Mouse (Mus musculus) embryonic fibroblast, embryonic 13.5 days (primary cell): ENCODE data around the gene Wwox. TPM values are rescaled to one million over a fixed set of nuclear protein-coding genes. Genes with fewer than 3 reads are reported as not detected.
"Not testable (repeated sequence)": the region's sequence is repeated elsewhere in the genome, so short reads cannot be mapped to it uniquely, and the experiment has no call there.

Source experiments
- H3K27ac ChIP-seq: 2 replicates; pipeline ENCODE4 v1.5.1; 2012; ENCODE audit warnings: low read length, control low read depth, inconsistent platforms; ENCODE audit not compliant: insufficient read depth
- H3K4me1 ChIP-seq: 2 replicates; pipeline ENCODE4 v1.6.1; 2011; ENCODE audit warnings: low read length; ENCODE audit not compliant: control insufficient read depth, insufficient read depth
- H3K4me3 ChIP-seq: 2 replicates; pipeline ENCODE4 v1.5.1; 2011; ENCODE audit warnings: mild to moderate bottlenecking, control low read depth, low read length; ENCODE audit not compliant: insufficient read depth
- CTCF ChIP-seq: IDR thresholded peaks from 2 replicates; pipeline ENCODE4 v1.5.1; 2011; ENCODE audit warnings: mild to moderate bottlenecking, control low read depth, low read length, moderate library complexity, borderline replicate concordance; ENCODE audit not compliant: insufficient read depth
- POLR2A ChIP-seq: IDR thresholded peaks from 2 replicates; pipeline ENCODE4 v1.6.1; 2011; ENCODE audit warnings: low read depth, mild to moderate bottlenecking, control low read depth, low read length, moderate library complexity
- polyA plus RNA-seq: library from polyadenylated mRNA; stranded (reverse); fragments of >200 nt; gene quantifications from 2 replicates; pipeline ENCODE4 v1.2.4, GENCODE M21; 2011; ENCODE audit warnings: low read depth; ENCODE audit not compliant: missing spikeins, insufficient read length

The Wwox gene
- polyA plus RNA-seq, 1 experiment, result 8.7 TPM

DNA sequence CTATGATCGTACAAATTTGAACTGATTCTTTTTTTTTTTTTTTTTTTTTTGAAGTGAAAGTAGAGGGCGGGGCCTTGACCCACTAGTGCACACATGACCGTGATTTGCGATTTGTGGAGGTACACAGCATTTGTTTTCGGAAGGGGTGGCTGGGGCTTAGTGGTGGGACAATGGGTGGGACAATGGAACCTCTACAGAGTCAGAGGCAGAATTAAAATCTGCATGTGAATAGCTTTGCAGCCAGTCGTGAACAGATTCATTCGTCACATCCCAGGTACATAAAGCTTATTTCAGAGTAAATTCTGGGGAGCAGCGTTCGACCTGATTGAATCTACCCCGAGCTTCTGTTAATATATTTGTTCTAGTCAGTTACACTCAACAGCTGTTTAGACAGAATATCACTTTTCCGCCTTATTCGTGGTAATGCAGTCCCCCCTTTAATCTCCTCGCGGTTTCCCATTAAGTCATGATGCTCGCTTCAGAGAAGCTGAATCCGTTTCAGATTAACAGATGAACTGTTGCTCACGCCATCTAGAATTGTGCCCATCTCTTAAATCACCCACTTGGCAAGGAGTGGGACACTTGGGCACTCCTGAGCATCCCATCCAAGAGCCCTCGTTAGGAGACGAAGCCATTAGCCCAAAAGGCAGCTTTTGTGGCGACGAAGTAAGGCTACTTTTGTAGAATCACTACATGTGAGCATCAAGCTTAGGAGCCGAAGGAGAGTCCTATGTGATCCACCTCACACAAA is 368.4 kb downstream of the Wwox start:
- Histone ChIP-seq H3K27ac (no peak overlapping the region), H3K4me3 (no peak overlapping the region), H3K4me1 (no peaks in the 10 kb centered on the region)
- TF ChIP-seq POLR2A (no peak), CTCF (no peak)

DNA sequence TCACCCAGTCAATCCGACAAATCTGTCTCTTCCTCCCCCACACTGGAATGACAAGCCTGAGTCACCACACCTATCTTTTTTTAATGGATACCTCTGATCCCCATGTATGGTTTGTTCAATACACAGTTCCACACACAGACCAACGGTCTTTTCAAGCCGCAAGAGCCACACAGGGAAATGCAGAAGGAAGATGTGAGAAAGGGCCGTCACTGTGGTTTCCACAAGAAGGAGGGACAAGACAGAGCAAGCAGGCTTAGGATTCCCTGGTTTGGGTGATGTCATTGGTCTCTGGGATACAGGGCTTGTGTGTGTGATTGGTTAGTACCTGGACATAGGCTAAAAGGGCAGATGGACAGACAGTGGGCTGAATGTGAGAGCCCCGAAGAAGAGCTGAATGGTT is 371.0 kb downstream of the Wwox start:
- TF ChIP-seq POLR2A (no peak), CTCF (no peak)
- no peaks in the 10 kb centered on the region; the same call in 1 of the 2 replicates for H3K4me1 ChIP-seq
- no peak overlapping the region for H3K4me3 ChIP-seq
- no peak overlapping the region for H3K27ac ChIP-seq

DNA sequence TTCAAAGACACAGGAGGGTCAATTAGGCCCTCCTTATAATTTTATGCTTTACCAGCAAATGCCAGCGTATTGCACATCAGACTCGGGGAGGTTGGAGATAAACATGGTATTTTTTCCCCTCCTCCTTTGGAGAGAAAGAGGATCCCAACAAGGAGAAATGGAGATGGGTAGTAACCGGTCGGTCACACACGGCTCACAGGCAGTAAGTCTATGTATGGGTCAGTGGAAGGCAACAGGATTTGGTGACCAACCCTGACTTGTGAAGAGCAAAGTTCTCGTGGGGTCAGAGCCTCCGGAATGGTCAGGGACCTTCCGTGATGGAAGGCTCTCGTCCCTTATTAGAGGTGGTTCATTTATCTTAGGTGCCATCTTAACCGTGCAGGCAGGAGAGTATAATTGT is 374.4 kb downstream of the Wwox start:
- no peaks in the 10 kb centered on the region; the same call in 1 of the 2 replicates for H3K4me1 ChIP-seq
- H3K27ac ChIP-seq, result no peak overlapping the region
- H3K4me3 ChIP-seq, result no peak overlapping the region
- TF ChIP-seq CTCF, result no peak
- no peak for TF ChIP-seq POLR2A

DNA sequence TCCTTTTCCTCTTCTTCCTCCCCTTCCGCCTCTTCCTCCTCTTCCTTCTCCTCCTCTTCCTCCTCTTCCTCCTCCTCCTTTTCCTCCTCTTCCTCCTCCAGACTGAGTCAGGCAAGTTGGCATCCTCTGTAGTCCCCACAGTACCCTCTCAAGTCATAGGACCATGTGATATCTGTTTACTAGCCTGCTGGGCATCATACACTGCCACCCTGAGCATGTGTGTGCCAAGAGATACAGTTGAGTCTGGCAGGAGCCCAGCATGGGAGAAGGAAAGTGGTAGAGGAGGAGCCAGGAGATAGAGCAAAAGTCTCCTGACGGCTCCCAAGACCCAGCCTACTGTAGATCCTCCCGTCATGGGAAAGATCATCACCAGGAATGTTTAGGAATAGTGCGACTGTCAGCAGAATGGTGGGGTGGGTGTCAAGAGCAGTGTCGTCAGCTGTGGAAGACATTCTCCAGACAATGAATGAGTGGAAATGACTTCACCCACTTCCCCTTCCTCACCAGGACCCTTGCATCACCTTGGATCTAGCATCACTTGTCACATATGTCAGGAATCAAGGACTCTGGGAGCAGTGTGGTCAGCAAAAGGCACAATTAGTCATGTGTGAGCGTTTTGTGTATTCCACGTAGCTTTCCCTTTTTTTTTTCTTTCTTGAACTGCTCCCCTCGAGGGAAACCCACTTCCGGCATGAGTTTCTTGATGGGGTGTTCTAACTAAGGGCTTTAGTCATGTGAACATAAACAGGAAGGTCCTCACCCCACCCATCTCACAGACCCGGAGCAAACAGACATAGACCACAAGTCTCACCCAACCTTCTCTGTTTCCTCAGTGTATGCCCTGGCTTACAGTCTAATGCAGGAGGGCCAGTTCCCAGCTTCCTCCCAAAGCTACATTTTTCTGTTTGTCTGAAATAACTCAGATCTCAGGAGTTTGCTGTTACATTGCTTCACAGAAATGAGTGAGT is 375.6 kb downstream of the Wwox start:
- Histone ChIP-seq H3K27ac (no peak overlapping the region), H3K4me1 (no peaks in the 10 kb centered on the region; the same call in 1 of the 2 replicates), H3K4me3 (no peak overlapping the region)
- TF ChIP-seq CTCF (no peak), POLR2A (no peak)

DNA sequence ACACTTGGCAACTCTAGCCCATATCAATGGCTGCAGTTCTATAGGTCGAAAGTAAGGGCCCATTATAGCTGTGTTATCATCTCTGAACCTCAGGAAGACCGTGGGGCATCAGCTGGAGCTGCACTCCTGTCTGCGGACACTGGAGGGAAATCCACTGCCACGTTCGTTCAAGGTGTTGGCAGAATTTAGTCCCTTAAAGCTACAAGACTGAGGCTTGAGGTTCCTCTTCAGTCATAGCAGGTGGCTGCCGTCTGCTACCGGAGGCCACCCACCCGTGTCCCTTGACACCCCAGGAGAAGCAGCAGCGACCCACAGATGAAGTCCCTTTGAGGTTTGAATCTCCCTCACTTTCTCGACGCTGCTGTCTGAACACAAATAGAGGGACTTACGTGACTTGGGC is 376.9 kb downstream of the Wwox start:
- no peak overlapping the region for H3K4me3 ChIP-seq
- no peaks in the 10 kb centered on the region; the same call in 1 of the 2 replicates for H3K4me1 ChIP-seq
- H3K27ac ChIP-seq, result no peak overlapping the region
- TF ChIP-seq CTCF, result no peak
- no peak for TF ChIP-seq POLR2A

DNA sequence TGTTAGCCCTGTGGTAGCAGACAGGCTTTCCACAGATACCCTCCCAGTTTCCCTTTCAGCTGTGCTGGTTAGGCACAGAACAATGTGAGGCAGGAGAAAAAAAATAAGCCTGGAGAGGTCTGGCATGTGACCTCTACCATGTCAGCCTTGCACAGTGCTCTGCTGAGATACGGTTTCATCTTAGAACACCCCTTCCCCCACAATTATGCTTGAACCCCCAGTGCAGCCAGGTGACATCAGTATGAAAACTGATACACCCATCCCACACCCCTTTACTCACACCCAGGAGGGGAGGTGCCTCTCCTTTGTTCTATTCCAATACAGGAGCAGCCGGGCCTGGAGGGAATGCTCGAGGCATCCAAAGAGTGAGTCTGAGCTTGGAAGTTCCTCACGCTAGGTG is 377.5 kb downstream of the Wwox start:
- Histone ChIP-seq H3K27ac (no peak overlapping the region), H3K4me3 (no peak overlapping the region), H3K4me1 (no peaks in the 10 kb centered on the region; the same call in 1 of the 2 replicates)
- TF ChIP-seq CTCF, result no peak
- no peak for TF ChIP-seq POLR2A

DNA sequence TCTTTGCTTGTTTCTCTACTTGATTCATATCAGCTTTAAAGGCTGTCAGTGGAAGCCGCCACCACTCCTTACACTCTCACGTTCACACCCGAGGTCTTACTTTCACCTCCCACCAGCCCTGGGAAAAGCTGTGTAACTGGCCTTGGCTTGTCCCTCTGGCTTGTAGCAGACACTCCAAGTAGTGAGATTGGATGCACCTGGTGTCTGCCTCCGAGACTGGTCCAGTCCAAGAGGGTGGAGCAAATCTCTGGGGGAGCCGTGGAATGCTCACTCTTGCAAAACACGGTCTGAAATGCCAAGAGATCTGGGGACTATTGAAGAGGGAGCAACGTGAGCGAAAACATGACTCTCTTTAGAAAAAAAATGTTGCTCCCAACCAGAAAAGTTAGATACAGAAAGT is 382.1 kb downstream of the Wwox start:
- Histone ChIP-seq H3K4me3 (no peak overlapping the region), H3K27ac (no peak overlapping the region), H3K4me1 (no peaks in the 10 kb centered on the region)
- TF ChIP-seq CTCF, result no peak

DNA sequence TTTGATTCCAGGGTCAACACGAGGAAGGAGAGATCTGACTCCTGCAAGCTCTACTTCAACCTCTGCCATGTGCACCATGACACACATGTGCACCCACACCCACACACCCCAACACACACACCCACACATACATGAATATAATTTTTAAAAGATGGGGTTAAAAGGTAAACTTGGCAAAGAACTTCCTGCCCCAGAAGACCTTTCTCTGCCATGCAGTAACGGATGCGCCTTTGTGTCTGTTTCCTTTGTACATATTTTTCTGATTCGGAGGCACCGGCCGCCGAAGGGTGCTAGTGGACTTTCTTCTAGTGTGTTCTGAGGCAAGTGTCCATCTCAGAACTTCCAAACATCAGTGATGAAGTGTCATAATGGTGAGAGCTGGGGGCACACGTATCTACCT is 386.0 kb downstream of the Wwox start:
- TF ChIP-seq CTCF (no peak), POLR2A (no peak)
- H3K27ac ChIP-seq, result no peak overlapping the region
- H3K4me1 ChIP-seq, result no peaks in the 10 kb centered on the region
- H3K4me3 ChIP-seq, result no peak overlapping the region

DNA sequence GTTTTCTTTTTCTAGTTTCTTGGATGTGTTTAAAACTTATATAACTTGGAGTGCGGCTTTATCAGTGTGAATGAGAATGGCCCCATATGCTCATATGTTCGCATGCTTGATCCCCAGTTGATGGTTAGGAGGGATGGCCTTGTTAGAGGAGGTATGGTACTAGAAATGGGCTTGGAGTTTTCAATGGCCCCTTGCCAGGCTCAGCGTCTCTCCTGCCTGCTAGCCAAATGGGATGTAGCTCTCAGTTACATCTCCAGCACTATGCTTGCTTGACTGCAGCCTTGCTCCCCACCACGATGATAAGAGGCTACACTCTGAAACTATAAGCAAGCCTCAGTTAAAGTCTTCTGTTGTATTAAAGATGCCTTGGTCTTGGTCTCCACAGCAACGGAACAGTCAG is 387.5 kb downstream of the Wwox start:
- no peaks in the 10 kb centered on the region for H3K4me1 ChIP-seq
- no peak overlapping the region for H3K4me3 ChIP-seq
- H3K27ac ChIP-seq, result no peak overlapping the region
- no peak for TF ChIP-seq POLR2A
- no peak for TF ChIP-seq CTCF

DNA sequence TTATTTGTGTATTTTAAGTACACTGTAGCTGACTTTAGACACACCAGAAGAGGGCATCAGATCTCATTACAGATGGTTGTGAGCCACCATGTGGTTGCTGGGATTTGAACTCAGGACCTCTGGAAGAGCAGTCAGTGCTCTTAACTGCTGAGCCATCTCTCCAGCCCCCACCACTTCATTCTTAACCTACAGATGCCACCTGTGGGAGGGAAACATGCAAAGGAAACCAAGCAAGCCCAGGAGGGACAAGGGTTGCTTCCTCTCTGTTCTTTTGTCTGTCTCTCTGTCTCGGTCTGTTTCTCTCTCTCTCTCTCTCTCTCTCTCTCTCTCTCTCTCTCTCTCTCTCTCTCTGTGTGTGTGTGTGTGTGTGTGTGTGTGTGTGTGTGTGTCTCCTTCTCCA is 388.4 kb downstream of the Wwox start:
- not testable (repeated sequence) for H3K4me3 ChIP-seq, H3K27ac ChIP-seq, H3K4me1 ChIP-seq
